ENCODE assay signal across 22 mouse cellular contexts in the genomic region with DNA sequence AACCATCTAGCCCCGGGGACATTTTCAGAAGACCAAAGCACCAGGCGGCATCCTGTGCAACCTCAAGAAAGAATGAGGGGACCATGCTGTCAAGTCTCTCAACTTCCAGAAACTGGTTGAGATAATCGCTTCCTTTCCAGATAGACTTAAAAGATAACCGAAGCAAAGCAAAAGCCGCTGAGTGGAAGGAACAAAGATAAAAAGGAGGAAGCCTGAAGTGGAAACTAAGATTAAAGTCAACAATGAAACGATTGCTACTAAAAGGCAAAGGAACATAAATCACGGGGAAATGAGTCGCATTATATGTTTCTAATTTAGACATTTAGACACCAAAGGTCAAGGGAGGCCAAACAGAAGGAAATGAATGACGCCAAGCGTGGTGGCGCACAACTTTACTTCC. TPM values are rescaled to one million over a fixed set of nuclear protein-coding genes. Genes with fewer than 3 reads are reported as not detected.
DNase-seq lines count a peak whose midpoint lies in the region; ATAC-seq and TF ChIP-seq lines count a peak whose summit lies in the region.
"Had no signal": no experiment of that assay in that cellular context is flagged by ENCODE, and none has a peak within 500 bp of the region (broad histone marks: within the 10 kb centered on the region; RNA-seq: fewer than 3 reads in every experiment).

No protein-coding gene starts in this region.

- peak; percentile 41 for DNase-seq in kidney, postnatal 0 days (ENCODE audit: low spot score)
- no peak for DNase-seq in kidney, postnatal 14 days
- peak; percentile 3 for DNase-seq in lung, postnatal 36 days
- no peak for DNase-seq in lung, postnatal 25 days (ENCODE audit: low spot score)
- DNase-seq in ZHBTc4 (ENCODE audit: low read depth, low spot score), result peak; percentile 12
- DNase-seq in naive thymus-derived CD4-positive, alpha-beta T cell, adult 2 months (ENCODE audit: low read depth), result peak; percentile 52
- DNase-seq in gastrocnemius, postnatal 25 days, result no peak
- DNase-seq: adrenal gland, postnatal 10 days; cerebellum, adult 11-12 months; cerebellum, adult 9-10 months; cerebellum, postnatal 25 days; gastrocnemius, adult 2 months; heart, adult 18-20 months; heart, postnatal 10 days; heart, postnatal 4 days had no signal

- peaks cover 5% of the 10 kb centered on the region for H3K9me3 ChIP-seq in kidney, postnatal 0 days (replicated peaks; ENCODE audit: low read length)

- H3K9ac ChIP-seq in kidney, postnatal 0 days (ENCODE audit: low read depth, low read length), result no peak overlapping the region
- H3K9ac ChIP-seq: hindbrain, embryonic 12.5 days had no signal

- ATAC-seq in kidney, postnatal 0 days (replicated peaks; ENCODE audit: low FRiP score, low read depth), result no peak
- ATAC-seq in erythroid progenitor cell, adult 5-6 weeks (replicated peaks; ENCODE audit: low FRiP score, poor library complexity, severe bottlenecking), result no peak
- ATAC-seq: forebrain, embryonic 14.5 days; hindbrain, embryonic 16.5 days had no signal

- no peak for TF ChIP-seq CTCF in kidney, postnatal 0 days (IDR thresholded peaks at IDR 0.05; ENCODE audit: low read depth)

- no peaks in the 10 kb centered on the region for H3K36me3 ChIP-seq in kidney, postnatal 0 days (ENCODE audit: insufficient read depth, low read length)
- H3K36me3 ChIP-seq: embryonic facial prominence, embryonic 10.5 days; forebrain, embryonic 10.5 days; heart, embryonic 10.5 days; hindbrain, embryonic 12.5 days had no signal

- H3K27ac ChIP-seq in kidney, postnatal 0 days, result no peak overlapping the region
- H3K27ac ChIP-seq: embryonic facial prominence, embryonic 10.5 days; forebrain, embryonic 10.5 days; gastrocnemius, adult 2 months; heart, embryonic 10.5 days; hindbrain, embryonic 12.5 days had no signal

- H3K4me2 ChIP-seq in kidney, postnatal 0 days (ENCODE audit: low read length), result no peak overlapping the region
- H3K4me2 ChIP-seq: hindbrain, embryonic 12.5 days had no signal

- no peak overlapping the region for H3K4me3 ChIP-seq in kidney, postnatal 0 days (replicated peaks; ENCODE audit: low read depth, low read length)
- H3K4me3 ChIP-seq: embryonic facial prominence, embryonic 10.5 days; forebrain, embryonic 10.5 days; gastrocnemius, adult 2 months; heart, embryonic 10.5 days; hindbrain, embryonic 12.5 days had no signal

- no peaks in the 10 kb centered on the region for H3K4me1 ChIP-seq in kidney, postnatal 0 days (replicated peaks; ENCODE audit: insufficient read depth, low read length)
- H3K4me1 ChIP-seq: forebrain, embryonic 10.5 days; heart, embryonic 10.5 days; hindbrain, embryonic 12.5 days had no signal

- H3K27me3 ChIP-seq in kidney, postnatal 0 days (ENCODE audit: insufficient read depth, low read length), result no peaks in the 10 kb centered on the region
- H3K27me3 ChIP-seq: hindbrain, embryonic 12.5 days had no signal

- 55% methylated on average over 11 of the region's 11 CpGs for WGBS in kidney, postnatal 0 days

RNA-seq across cellular contexts. Expression of gene Snrpe, which starts 38.8 kb away (rescaled TPM):
- 591 and 663 TPM in 2 replicates for polyA plus RNA-seq in kidney, postnatal 0 days (2015; fragmentation: Nextera tagmentation; extraction: Ambion mirVana)
- total RNA-seq in gastrocnemius, postnatal 25 days (2021), result 10 to 100 TPM; 49.4 to 55.1 TPM
- 266 and 285 TPM in 2 replicates for total RNA-seq in erythroid progenitor cell, adult 5-6 weeks (2015; ENCODE audit: low replicate concordance)
- 123 and 292 TPM in 2 replicates for total RNA-seq in erythroid progenitor cell, adult 5-6 weeks (2017; ENCODE audit: low replicate concordance)

Comparison
In these comparisons a context has a peak if more than half of its experiments do, and no peak if none do; other contexts are left out.
1. DNase-seq: peak in kidney, postnatal 0 days (single experiment), lung, postnatal 36 days (single experiment), ZHBTc4 (single experiment) and naive thymus-derived CD4-positive, alpha-beta T cell, adult 2 months (single experiment); none in kidney, postnatal 14 days (single experiment), lung, postnatal 25 days (single experiment) and gastrocnemius, postnatal 25 days (single experiment).